Mouse (Mus musculus): ENCODE data around the gene Bod1l. TPM values are rescaled to one million over a fixed set of nuclear protein-coding genes. Genes with fewer than 3 reads are reported as not detected.

Gene Bod1l
- 19.1 and 20.2 TPM in 2 replicates for polyA plus RNA-seq (2015; fragmentation: Nextera tagmentation; extraction: Ambion mirVana)

DNA sequence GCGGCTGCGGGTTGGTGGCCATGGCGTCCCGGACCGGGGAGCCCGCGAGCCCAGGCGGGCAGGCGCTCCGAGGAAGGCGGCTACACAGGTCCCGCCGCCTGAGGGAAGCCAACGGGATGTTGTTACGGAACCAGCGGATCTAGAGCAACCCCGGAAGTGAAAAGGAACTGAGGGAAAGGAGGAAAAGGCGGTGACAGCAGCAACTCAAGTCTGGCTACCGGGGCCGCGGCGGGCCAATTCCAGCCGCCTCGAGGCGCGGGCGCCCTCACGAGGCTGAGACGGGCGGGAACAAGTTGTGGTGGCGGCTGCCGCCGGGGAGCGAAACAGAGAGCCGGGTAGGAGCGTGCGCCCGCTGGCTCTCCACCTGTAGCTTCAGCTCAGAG, at the start of gene Bod1l:
Gene Bod1l, minus strand, starts transcription at position 169 of the 383 bp plus-strand sequence.
- H3K4me1 ChIP-seq (replicated peaks): peaks cover 7% of the 10 kb centered on the region
- under 1% methylated on average over 38 of the region's 38 CpGs for WGBS
- H3K36me3 ChIP-seq: no peaks in the 10 kb centered on the region
- no peaks in the 10 kb centered on the region for H3K9me3 ChIP-seq
- no peaks in the 10 kb centered on the region for H3K27me3 ChIP-seq (replicated peaks)
- peak; percentile 97 for ATAC-seq
- H3K27ac ChIP-seq: peak within 1 kb of the TSS; percentile 66; the same call in 1 of the 2 replicates
- H3K9ac ChIP-seq: peak within 1 kb of the TSS; percentile 85
- peak within 1 kb of the TSS; percentile 99 for H3K4me3 ChIP-seq (replicated peaks)
- peak within 1 kb of the TSS; percentile 76 for H3K4me2 ChIP-seq (replicated peaks)

DNA sequence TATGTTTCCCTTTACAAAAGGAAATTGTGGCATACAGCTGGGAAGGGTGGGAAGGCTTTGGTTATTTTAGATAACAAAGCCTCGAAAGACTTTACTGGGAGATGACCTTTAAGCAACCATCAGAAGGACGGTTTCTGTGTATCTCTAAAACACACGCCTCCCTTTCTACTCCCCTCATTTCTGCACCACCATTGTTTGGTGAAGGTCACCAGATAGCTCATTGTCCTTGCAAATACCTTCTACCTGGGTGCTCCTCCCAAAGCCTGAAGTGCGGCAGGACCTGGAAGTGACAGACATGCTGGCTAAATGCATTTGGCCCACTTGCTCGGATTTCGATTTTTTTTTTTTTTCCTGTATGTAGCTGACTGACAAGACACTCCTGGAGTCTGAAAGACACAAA, 49.2 kb upstream of the Bod1l start:
- no peak overlapping the region for H3K4me2 ChIP-seq (replicated peaks)
- ATAC-seq: no peak
- no peak overlapping the region for H3K9ac ChIP-seq
- H3K9me3 ChIP-seq: no peaks in the 10 kb centered on the region
- no peak overlapping the region for H3K27ac ChIP-seq
- no peak overlapping the region for H3K4me3 ChIP-seq (replicated peaks)
- WGBS: 67% methylated on average over 6 of the region's 6 CpGs
- H3K4me1 ChIP-seq (replicated peaks): no peaks in the 10 kb centered on the region
- no peaks in the 10 kb centered on the region for H3K27me3 ChIP-seq (replicated peaks)
- H3K36me3 ChIP-seq: no peaks in the 10 kb centered on the region

DNA sequence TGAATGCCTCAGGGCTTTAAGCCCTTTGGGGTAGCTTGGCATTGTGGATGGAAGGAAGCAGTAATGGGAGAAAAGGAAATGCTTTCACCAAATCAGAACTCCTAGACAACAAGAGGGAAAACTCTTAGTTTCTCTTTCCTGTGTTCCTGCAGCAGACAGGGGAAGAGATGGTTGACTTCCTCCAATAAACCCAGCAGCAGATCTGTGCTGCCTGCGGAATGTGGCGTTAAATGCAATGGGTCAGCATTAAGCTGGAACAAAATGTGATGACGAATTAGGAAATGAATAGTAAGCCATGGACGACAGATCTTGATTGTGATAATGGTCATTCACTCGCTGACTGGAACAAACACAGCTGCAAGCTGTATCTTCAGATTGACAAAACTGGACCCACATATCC, 46.8 kb upstream of the Bod1l start:
- WGBS: 68% methylated on average over 5 of the region's 5 CpGs
- no peaks in the 10 kb centered on the region for H3K9me3 ChIP-seq
- no peak overlapping the region for H3K9ac ChIP-seq

DNA sequence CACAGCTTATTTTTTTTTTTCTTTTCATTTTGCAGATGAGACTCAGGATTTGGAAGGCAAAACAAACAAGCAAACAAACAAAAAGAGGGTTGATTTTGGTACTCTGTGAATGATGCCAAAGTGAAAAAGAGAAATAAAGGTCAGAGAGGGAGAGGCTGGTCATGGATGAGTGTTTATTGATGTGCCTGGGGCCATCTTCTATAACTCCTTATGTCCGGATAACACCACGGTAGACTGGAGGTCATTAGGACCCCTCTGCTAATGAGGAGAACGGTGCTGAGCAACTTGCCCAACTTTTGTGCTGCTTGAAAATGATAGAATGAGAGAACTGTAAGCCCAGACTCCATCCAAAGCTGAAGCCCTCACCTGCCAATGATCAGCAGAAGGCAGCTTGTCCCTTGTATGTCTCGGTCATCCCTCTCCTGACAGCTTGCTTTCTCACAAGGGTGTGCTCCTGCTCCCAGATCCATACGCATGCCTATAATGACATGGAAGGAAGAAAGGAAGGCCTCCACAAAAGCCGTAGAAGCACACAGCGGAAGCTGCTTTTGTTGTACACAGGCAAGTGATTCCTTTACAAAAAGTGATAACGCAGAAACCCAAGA, 45.2 kb upstream of the Bod1l start:
- ATAC-seq: no peak
- Histone ChIP-seq H3K27me3 (replicated peaks) (no peaks in the 10 kb centered on the region), H3K36me3 (no peaks in the 10 kb centered on the region), H3K4me2 (replicated peaks) (no peak overlapping the region), H3K9ac (no peak overlapping the region), H3K4me3 (replicated peaks) (no peak overlapping the region), H3K27ac (no peak overlapping the region), H3K4me1 (replicated peaks) (no peaks in the 10 kb centered on the region), H3K9me3 (no peaks in the 10 kb centered on the region)
- WGBS: 84% methylated on average over 8 of the region's 8 CpGs

More for the DNA sequence above, 46.8 kb upstream of the Bod1l start:
- H3K4me2 ChIP-seq (replicated peaks): no peak overlapping the region
- H3K27me3 ChIP-seq (replicated peaks): no peaks in the 10 kb centered on the region
- H3K27ac ChIP-seq: no peak overlapping the region
- no peak for ATAC-seq
- no peaks in the 10 kb centered on the region for H3K36me3 ChIP-seq
- no peaks in the 10 kb centered on the region for H3K4me1 ChIP-seq (replicated peaks)
- no peak overlapping the region for H3K4me3 ChIP-seq (replicated peaks)

DNA sequence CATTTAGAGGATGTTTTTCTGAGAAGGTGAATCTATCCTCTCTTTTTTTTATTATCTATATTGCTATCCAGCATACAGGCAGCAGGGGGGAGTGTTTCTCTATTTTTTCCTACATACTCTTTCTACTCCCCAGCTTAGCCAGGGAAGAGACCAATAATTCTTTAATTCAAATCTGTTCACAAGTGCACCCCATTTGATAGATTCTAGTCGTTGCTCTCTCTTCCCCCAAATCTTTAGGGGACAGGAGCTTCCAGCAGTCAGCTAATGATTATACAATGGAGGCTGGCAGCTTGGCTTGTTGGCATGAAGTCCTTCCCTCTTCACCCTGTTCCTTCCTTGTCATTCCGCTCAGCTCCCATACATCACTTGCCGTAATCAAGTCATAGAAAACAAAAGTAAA, 44.7 kb upstream of the Bod1l start:
- H3K27me3 ChIP-seq (replicated peaks): no peaks in the 10 kb centered on the region
- WGBS: 57% methylated on average over 3 of the region's 3 CpGs

DNA sequence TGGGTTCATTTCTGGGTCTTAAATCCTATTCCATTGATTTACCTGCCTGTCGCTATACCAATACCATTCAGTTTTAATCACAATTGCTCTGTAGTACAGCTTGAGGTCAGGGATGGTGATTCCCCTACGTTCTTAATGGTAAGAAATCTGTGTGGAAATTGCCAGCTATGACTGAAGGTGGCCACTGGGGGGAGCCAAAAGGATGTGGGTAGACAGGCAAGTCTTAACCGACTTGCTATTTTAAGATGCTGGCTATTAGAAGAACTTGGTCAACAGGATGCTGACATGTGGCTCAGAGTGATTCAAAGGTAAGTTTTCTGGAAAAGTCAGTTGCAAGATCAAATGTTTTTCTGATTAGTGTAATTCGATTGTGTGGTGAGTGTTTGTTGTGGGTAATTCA, 43.6 kb upstream of the Bod1l start:
- Histone ChIP-seq H3K27me3 (replicated peaks) (no peaks in the 10 kb centered on the region), H3K9me3 (no peaks in the 10 kb centered on the region), H3K4me2 (replicated peaks) (no peak overlapping the region), H3K4me1 (replicated peaks) (no peaks in the 10 kb centered on the region), H3K4me3 (replicated peaks) (no peak overlapping the region), H3K27ac (no peak overlapping the region), H3K36me3 (no peaks in the 10 kb centered on the region), H3K9ac (no peak overlapping the region)
- ATAC-seq: no peak
- 12% methylated on average over 4 of the region's 4 CpGs for WGBS

More for the DNA sequence above, 44.7 kb upstream of the Bod1l start:
- Histone ChIP-seq H3K4me3 (replicated peaks) (no peak overlapping the region), H3K36me3 (no peaks in the 10 kb centered on the region), H3K4me1 (replicated peaks) (no peaks in the 10 kb centered on the region), H3K9ac (no peak overlapping the region), H3K4me2 (replicated peaks) (no peak overlapping the region), H3K27ac (no peak overlapping the region), H3K9me3 (no peaks in the 10 kb centered on the region)
- no peak for ATAC-seq

DNA sequence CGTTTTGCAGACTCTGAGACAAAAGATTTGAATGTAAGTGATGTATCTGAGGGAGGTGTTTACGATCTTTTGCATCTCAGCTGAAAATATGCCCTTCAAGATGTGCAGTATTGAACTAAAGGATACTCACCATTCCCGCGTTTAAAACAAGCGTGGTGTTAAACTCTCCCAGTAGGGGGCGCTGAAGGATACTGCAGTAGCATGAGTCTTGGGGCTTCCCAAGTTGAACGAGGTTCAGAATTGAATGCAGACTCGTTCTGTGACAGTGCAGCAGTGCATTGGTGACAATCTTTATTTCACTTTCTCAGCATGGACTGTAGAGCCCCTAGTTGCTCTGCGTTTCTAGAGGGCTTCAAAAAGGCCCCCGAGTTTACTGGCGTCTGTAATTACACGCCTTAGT, 40.4 kb upstream of the Bod1l start:
- Histone ChIP-seq H3K4me3 (replicated peaks) (no peak overlapping the region), H3K27ac (no peak overlapping the region), H3K4me2 (replicated peaks) (no peak overlapping the region), H3K9ac (no peak overlapping the region), H3K36me3 (no peaks in the 10 kb centered on the region), H3K27me3 (replicated peaks) (no peaks in the 10 kb centered on the region), H3K4me1 (replicated peaks) (no peaks in the 10 kb centered on the region), H3K9me3 (no peaks in the 10 kb centered on the region)
- peak; percentile 58; the same call in 1 of the 2 replicates for ATAC-seq
- 23% methylated on average over 12 of the region's 12 CpGs for WGBS

DNA sequence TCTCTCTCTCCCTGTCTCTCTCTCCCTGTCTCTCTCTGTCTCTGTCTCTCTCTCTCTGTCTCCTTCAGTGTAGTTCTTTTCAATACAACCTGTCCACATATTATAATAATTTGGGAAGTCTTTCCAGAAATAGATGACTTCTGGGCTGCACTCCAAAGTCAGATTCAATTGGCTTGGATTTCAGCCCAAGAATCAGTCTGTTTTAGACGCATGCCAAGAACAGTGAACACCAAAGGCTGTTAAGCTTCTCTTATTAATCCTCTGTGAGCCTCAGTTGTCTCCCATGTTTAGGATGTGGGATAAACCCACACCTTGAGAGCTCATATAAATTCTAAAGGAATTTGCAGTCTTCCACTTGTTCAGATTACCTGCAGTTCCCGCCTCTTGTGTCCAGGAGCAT, 27.0 kb upstream of the Bod1l start:
- H3K9ac ChIP-seq: no peak overlapping the region
- 55% methylated on average over 2 of the region's 2 CpGs for WGBS
- no peaks in the 10 kb centered on the region for H3K27me3 ChIP-seq (replicated peaks)
- H3K4me3 ChIP-seq (replicated peaks): no peak overlapping the region
- H3K9me3 ChIP-seq: no peaks in the 10 kb centered on the region
- ATAC-seq: no peak
- no peaks in the 10 kb centered on the region for H3K36me3 ChIP-seq
- no peaks in the 10 kb centered on the region for H3K4me1 ChIP-seq (replicated peaks)
- H3K4me2 ChIP-seq (replicated peaks): no peak overlapping the region
- no peak overlapping the region for H3K27ac ChIP-seq

DNA sequence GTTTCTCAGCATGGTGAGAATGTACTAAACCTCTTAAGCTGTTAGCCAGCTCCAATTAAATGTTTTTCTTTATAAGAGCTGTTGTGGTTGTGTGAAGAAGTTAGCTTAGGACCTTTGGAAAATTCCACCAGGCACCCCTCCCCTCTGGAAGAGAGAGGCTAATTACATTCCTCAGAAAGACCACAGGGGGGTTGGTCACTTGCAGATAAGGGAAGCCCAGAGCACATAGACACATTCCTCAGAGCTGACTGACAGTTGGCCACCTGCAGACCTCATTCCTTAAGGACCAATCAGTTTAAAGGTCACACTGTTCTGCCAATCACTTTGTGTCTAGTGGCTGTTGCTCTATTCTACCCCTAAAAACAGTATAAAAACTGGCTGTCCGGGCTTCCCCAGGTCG, 11.7 kb upstream of the Bod1l start:
- Histone ChIP-seq H3K4me3 (replicated peaks) (no peak overlapping the region), H3K9ac (no peak overlapping the region), H3K4me1 (replicated peaks) (no peaks in the 10 kb centered on the region), H3K27me3 (replicated peaks) (no peaks in the 10 kb centered on the region), H3K9me3 (no peaks in the 10 kb centered on the region), H3K4me2 (replicated peaks) (no peak overlapping the region), H3K27ac (no peak overlapping the region), H3K36me3 (no peaks in the 10 kb centered on the region)
- no peak for ATAC-seq
- 89% methylated on average over 2 of the region's 2 CpGs for WGBS

DNA sequence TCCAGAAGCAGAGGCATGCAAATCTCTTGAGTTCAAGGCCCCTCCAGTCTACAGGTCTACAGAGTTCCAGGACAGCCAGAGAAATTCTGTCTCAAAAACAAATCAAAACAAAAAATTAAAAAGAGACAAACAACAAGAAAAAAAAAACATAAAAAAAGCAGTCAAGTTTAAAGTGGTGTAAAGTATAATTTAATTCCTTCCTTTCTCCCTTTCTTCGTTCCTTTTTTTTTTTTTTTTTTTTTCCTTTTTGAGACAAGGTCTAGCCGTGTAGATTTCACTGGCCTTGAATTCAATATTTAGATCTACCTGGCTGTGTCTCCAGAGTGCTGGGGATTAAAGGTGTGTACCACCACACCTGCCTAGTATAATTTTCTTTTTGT, 1.4 kb upstream of the Bod1l start:
- H3K4me1 ChIP-seq (replicated peaks): peaks cover 7% of the 10 kb centered on the region
- ATAC-seq: no peak
- no peaks in the 10 kb centered on the region for H3K27me3 ChIP-seq (replicated peaks)
- H3K4me3 ChIP-seq (replicated peaks): peak overlapping the region; percentile 99; the same call in 1 of the 2 replicates
- WGBS: 64% methylated on average over 2 of the region's 2 CpGs
- no peaks in the 10 kb centered on the region for H3K9me3 ChIP-seq
- H3K36me3 ChIP-seq: no peaks in the 10 kb centered on the region
- H3K27ac ChIP-seq: no peak overlapping the region
- H3K9ac ChIP-seq: no peak overlapping the region
- H3K4me2 ChIP-seq (replicated peaks): peak overlapping the region; percentile 68

DNA sequence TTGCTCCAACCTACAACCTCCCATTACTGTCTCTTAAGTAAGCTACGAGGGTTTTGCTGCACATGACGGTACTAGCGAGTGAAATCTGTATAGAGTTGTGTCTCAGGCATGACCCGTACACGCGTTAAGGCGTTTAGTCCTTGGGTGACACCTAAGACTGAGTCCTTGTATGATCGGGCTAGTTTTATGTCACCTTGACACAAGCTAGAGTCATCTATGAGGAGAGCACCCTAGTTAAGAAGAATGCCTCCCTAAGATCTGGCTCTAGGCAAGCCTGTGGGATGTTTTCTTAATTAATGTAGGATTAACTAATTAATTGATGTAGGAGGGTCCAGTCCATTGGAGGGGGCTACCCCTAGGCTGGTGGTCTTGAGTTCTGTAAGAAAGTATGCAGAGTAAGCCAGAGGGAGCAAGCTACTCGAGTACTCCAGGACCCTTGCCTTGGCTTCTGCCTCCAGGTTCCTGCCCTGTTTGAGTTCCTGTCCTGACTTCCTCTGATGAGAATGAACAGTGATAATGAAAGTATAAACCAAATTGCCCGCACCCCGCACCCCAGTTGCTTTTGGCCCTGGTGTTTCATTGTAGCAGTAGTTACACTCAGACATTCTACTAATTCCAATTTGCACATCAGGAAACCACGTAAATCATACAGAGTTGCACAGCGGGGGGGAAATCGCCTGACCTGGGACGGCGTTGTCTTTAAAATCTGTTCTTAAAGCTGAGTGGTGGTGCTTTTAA, 874 bp upstream of the Bod1l start:
- no peaks in the 10 kb centered on the region for H3K36me3 ChIP-seq
- H3K27ac ChIP-seq: no peak overlapping the region
- peaks cover 7% of the 10 kb centered on the region for H3K4me1 ChIP-seq (replicated peaks)
- H3K9me3 ChIP-seq: no peaks in the 10 kb centered on the region
- peak overlapping the region; percentile 68 for H3K4me2 ChIP-seq (replicated peaks)
- peak overlapping the region; percentile 99 for H3K4me3 ChIP-seq (replicated peaks)
- peak overlapping the region; percentile 42; the same call in 1 of the 2 replicates for H3K9ac ChIP-seq
- WGBS: 14% methylated on average over 16 of the region's 16 CpGs
- ATAC-seq: peak; percentile 67
- no peaks in the 10 kb centered on the region for H3K27me3 ChIP-seq (replicated peaks)

DNA sequence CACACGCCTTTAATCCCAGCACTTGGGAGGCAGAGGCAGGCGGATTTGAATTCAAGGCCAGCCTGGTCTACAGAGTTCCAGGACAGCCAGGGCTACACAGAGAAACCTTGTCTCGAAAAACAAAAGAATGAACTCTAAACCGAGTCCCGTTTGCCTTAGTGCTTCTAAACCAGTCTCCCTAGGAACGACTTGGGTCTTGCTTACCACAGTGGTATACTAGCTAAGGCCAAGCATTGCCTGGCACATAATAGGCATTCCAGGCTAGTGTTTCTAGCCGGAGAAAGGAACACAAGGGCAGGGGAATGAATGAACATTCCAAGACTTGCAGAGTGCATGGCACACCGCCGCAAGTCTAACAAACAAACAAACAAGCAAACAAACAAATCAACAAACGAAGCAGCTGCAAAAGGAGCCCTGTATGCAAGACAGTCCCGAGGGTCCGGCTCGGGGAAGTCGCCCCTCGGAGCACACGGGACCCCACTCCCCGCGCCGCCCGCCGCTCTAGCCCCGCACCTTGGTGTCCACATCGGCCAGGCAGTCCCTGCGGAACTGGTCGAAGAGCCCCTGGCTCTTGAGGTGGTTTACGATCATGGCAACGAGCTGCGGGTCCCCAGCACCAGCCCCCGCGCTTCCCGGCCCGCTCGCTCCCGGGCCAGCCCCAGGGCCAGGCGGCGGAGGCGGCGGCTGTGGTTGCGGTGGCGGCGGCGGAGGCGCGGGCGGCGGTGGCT, 532 bp downstream of the Bod1l start:
- H3K4me1 ChIP-seq (replicated peaks): peaks cover 7% of the 10 kb centered on the region
- H3K36me3 ChIP-seq: no peaks in the 10 kb centered on the region
- peak overlapping the region; percentile 99 for H3K4me3 ChIP-seq (replicated peaks)
- H3K27me3 ChIP-seq (replicated peaks): no peaks in the 10 kb centered on the region
- peak overlapping the region; percentile 85 for H3K9ac ChIP-seq
- WGBS: under 1% methylated on average over 46 of the region's 46 CpGs
- no peaks in the 10 kb centered on the region for H3K9me3 ChIP-seq
- H3K27ac ChIP-seq: peak overlapping the region; percentile 41; the same call in 1 of the 2 replicates
- peak; percentile 9 for ATAC-seq
- peak overlapping the region; percentile 76 for H3K4me2 ChIP-seq (replicated peaks)

Measured in intestine, embryonic 15.5 days (tissue).